Mouse (Mus musculus): ENCODE data around the gene Mthfd1l. TPM values are rescaled to one million over a fixed set of nuclear protein-coding genes. Genes with fewer than 3 reads are reported as not detected.

Gene Mthfd1l
- total and polyA plus RNA-seq, 3 experiments = 84.0 to 94.8 (median 90.3) TPM

- H3K36me3 ChIP-seq (replicated peaks in 1 of 2; ENCODE audit: control insufficient read depth in 1 of 2, insufficient read depth in 1 of 2, low read length in 1 of 2) = peaks cover 2 to 66% of the 10 kb centered on the region in 2 experiments
- H3K27me3 ChIP-seq (replicated peaks) = no peaks in the 10 kb centered on the region
- no peak for TF ChIP-seq USF1 (IDR thresholded peaks at IDR 0.05; ENCODE audit: low read depth, low read length)
- no peak for TF ChIP-seq PAX5 (IDR thresholded peaks at IDR 0.05; ENCODE audit: low read length)
- no peak for TF ChIP-seq JUND (conservative IDR thresholded peaks at IDR 0.05; ENCODE audit: low read depth, low read length)
- TF ChIP-seq USF2 (conservative IDR thresholded peaks at IDR 0.05; ENCODE audit: low read depth, low read length) = no peak
- no peak for TF ChIP-seq ELF1 (IDR thresholded peaks at IDR 0.05; ENCODE audit: low read depth, low read length)
- TF ChIP-seq POLR2AphosphoS2 (IDR thresholded peaks at IDR 0.05; ENCODE audit: low read depth, low read length) = no peak
- no peak for TF ChIP-seq ZKSCAN1 (IDR thresholded peaks at IDR 0.05; ENCODE audit: borderline replicate concordance, low read depth, low read length)
- no peak for TF ChIP-seq TBP (conservative IDR thresholded peaks at IDR 0.05; ENCODE audit: low read depth, low read length)
- TF ChIP-seq MAX (IDR thresholded peaks at IDR 0.05; ENCODE audit: low read length) = no peak
- no peak for TF ChIP-seq UBTF (IDR thresholded peaks at IDR 0.05; ENCODE audit: low read depth, low read length)
- no peak for TF ChIP-seq JUN (IDR thresholded peaks at IDR 0.05; ENCODE audit: insufficient read depth, low read depth, low read length)
- TF ChIP-seq NRF1 (IDR thresholded peaks at IDR 0.05; ENCODE audit: low read depth, low read length) = no peak
- no peak for TF ChIP-seq CTCF (conservative IDR thresholded peaks at IDR 0.05 in 1 of 2, IDR thresholded peaks at IDR 0.05 in 1 of 2; ENCODE audit: low read depth in 2 of 2, low read length in 2 of 2)
- TF ChIP-seq IRF4 (IDR thresholded peaks at IDR 0.05; ENCODE audit: low read depth, low read length) = no peak
- no peak for TF ChIP-seq NELFE (IDR thresholded peaks at IDR 0.05; ENCODE audit: low read depth, low read length)
- TF ChIP-seq MAFK (IDR thresholded peaks at IDR 0.05; ENCODE audit: insufficient replicate concordance, low read length) = no peak
- TF ChIP-seq TCF12 (IDR thresholded peaks at IDR 0.05; ENCODE audit: low read depth, low read length) = no peak
- TF ChIP-seq POLR2A (IDR thresholded peaks at IDR 0.05; ENCODE audit: low read depth, low read length) = no peak
- no peak for TF ChIP-seq HCFC1 (IDR thresholded peaks at IDR 0.05; ENCODE audit: low read depth, low read length)
- TF ChIP-seq GABPA (IDR thresholded peaks at IDR 0.05; ENCODE audit: insufficient replicate concordance, low read depth, low read length) = no peak
- no peak overlapping the region for H3K9ac ChIP-seq (ENCODE audit: insufficient read depth, low read depth)
- no peak overlapping the region for H3K4me3 ChIP-seq (replicated peaks in 1 of 3; ENCODE audit: low read depth in 2 of 3, low read length in 2 of 3, poor library complexity in 1 of 3)
- H3K79me2 ChIP-seq (replicated peaks; ENCODE audit: control insufficient read depth, extremely low read depth, insufficient read depth, poor library complexity, severe bottlenecking) = no peaks in the 10 kb centered on the region
- no peaks in the 10 kb centered on the region for H3K9me3 ChIP-seq (replicated peaks; ENCODE audit: low read length)
- peaks cover 0 to 4% of the 10 kb centered on the region in 2 experiments; a peak in 2 of 4 replicates for H3K4me1 ChIP-seq (ENCODE audit: control insufficient read depth in 1 of 2, insufficient read depth in 2 of 2)
- H3K4me2 ChIP-seq (ENCODE audit: insufficient read depth, low read depth, poor library complexity, severe bottlenecking) = no peak overlapping the region
- H3K27ac ChIP-seq (ENCODE audit: insufficient read depth, low read depth) = no peak overlapping the region
- dilution Hi-C loops (cut with MboI; ENCODE audit: extremely low pct_ligation_motif_present, extremely low pct_unique_long_range_greater_than_20kb, low sequenced_read_pairs) = no loop called here
- no peak for DNase-seq (ENCODE audit: extremely low read depth)
- in situ Hi-C loops (cut with MboI; ENCODE audit: low pct_ligation_motif_present, low pct_unique_long_range_greater_than_20kb, low sequenced_read_pairs) = no loop called here
Measured at GRCm38 (mm10) chr10:4139531-4139930, 166.6 kb downstream of the Mthfd1l start.

GRCm38 (mm10) chr10:4141689-4142088 is 168.8 kb downstream of the Mthfd1l start:
- Histone ChIP-seq H3K27ac (ENCODE audit: insufficient read depth, low read depth) (no peak overlapping the region), H3K36me3 (replicated peaks in 1 of 2; ENCODE audit: control insufficient read depth in 1 of 2, insufficient read depth in 1 of 2, low read length in 1 of 2) (peaks cover 8 to 66% of the 10 kb centered on the region in 2 experiments), H3K4me2 (ENCODE audit: insufficient read depth, low read depth, poor library complexity, severe bottlenecking) (no peak overlapping the region), H3K79me2 (replicated peaks; ENCODE audit: control insufficient read depth, extremely low read depth, insufficient read depth, poor library complexity, severe bottlenecking) (no peaks in the 10 kb centered on the region), H3K4me1 (ENCODE audit: control insufficient read depth in 1 of 2, insufficient read depth in 2 of 2) (peaks cover 0 to 6% of the 10 kb centered on the region in 2 experiments; a peak in 2 of 4 replicates), H3K27me3 (replicated peaks) (no peaks in the 10 kb centered on the region), H3K4me3 (replicated peaks in 1 of 3; ENCODE audit: low read depth in 2 of 3, low read length in 2 of 3, poor library complexity in 1 of 3) (no peak overlapping the region), H3K9ac (ENCODE audit: insufficient read depth, low read depth) (no peak overlapping the region), H3K9me3 (replicated peaks; ENCODE audit: low read length) (no peaks in the 10 kb centered on the region)
- TF ChIP-seq NRF1 (IDR thresholded peaks at IDR 0.05; ENCODE audit: low read depth, low read length) = no peak
- in situ Hi-C loops (cut with MboI; ENCODE audit: low pct_ligation_motif_present, low pct_unique_long_range_greater_than_20kb, low sequenced_read_pairs) = no loop called here
- DNase-seq (ENCODE audit: extremely low read depth) = no peak
- dilution Hi-C loops (cut with MboI; ENCODE audit: extremely low pct_ligation_motif_present, extremely low pct_unique_long_range_greater_than_20kb, low sequenced_read_pairs) = no loop called here
